Mouse (Mus musculus) macrophage (primary cell): ENCODE results near the gene Calr4. TPM values are rescaled to one million over a fixed set of nuclear protein-coding genes. Genes with fewer than 3 reads are reported as not detected.

Source experiments
- H3K27ac ChIP-seq: fragments of 350-480 bp; formaldehyde crosslinking; 2 replicates; pipeline ENCODE4 v1.9.0; 2021
- H3K36me3 ChIP-seq: fragments of 350-480 bp; formaldehyde crosslinking; 2 replicates; pipeline ENCODE4 v1.9.0; 2021; ENCODE audit errors: inconsistent target
- H3K4me3 ChIP-seq: fragments of 350-480 bp; formaldehyde crosslinking; 2 replicates; pipeline ENCODE4 v1.9.0; 2021; ENCODE audit errors: inconsistent target
- H3K79me2 ChIP-seq: fragments of 350-480 bp; formaldehyde crosslinking; 2 replicates; pipeline ENCODE4 v1.9.0; 2021; ENCODE audit errors: inconsistent target
- WGBS: methylation state at CpG from one replicate; pipeline ENCODE4 v1.1.7; 2026; ENCODE audit warnings: inconsistent platforms; ENCODE audit not compliant: missing documents; 5-methylcytosine and 5-hydroxymethylcytosine counted together
- polyA plus RNA-seq: library from polyadenylated mRNA; stranded (reverse); fragments of 250-400 nt; gene quantifications from 3 replicates; pipeline ENCODE4 v1.2.4, GENCODE M21; 2018; ENCODE audit warnings: inconsistent platforms
- total RNA-seq, 78 experiments: library from RNA; depleted of rRNA; stranded (reverse); fragments of 250-400 nt; gene quantifications; 1 replicate in 9 of 78; 2 replicates in 24 of 78; 3 replicates in 43 of 78; 4 replicates in 2 of 78; pipeline ENCODE4 v1.2.4; 2018; ENCODE audit warnings: inconsistent platforms in 56 of 78

Calr4 gene
- 1 to 10 TPM in 1 of 26 experiments, under 1 TPM in 5, not detected in 20; 0.49 to 1.1 (median 0.75) TPM for total RNA-seq (2018; cell fraction: chromatin; rRNA removed)
- not detected for total RNA-seq (2018; cell fraction: cytosol; rRNA removed)
- total RNA-seq (2018; cell fraction: nucleus; rRNA removed) = under 1 TPM in 3 of 26 experiments, not detected in 23; 0.35 to 0.66 (median 0.48) TPM
- 0.15 TPM in 1 of 3 replicates, not detected in the others for polyA plus RNA-seq

- Histone ChIP-seq H3K36me3 (no peaks in the 10 kb centered on the region), H3K4me3 (no peak within 1 kb of the TSS), H3K79me2 (no peaks in the 10 kb centered on the region), H3K27ac (no peak within 1 kb of the TSS)
- 93% methylated on average over 2 of the region's 2 CpGs for WGBS
These were observed at the start of gene Calr4 for GRCm38 (mm10) chr4:109234185-109234584. Gene Calr4 (plus strand): TSS chr4:109234485.

- Histone ChIP-seq H3K36me3 (no peaks in the 10 kb centered on the region), H3K4me3 (no peak overlapping the region), H3K27ac (no peak overlapping the region), H3K79me2 (peaks cover 100% of the 10 kb centered on the region)
- 92% methylated on average over 8 of the region's 8 CpGs for WGBS
These were observed 48.5 kb upstream of the Calr4 start for GRCm38 (mm10) chr4:109185616-109186405.

GRCm38 (mm10) chr4:109191598-109191997 lies 42.7 kb upstream of the Calr4 start:
- Histone ChIP-seq H3K36me3 (no peaks in the 10 kb centered on the region), H3K27ac (no peak overlapping the region), H3K4me3 (no peak overlapping the region), H3K79me2 (peaks cover 100% of the 10 kb centered on the region)
- WGBS = 90% methylated on average over 10 of the region's 10 CpGs

- Histone ChIP-seq H3K27ac (no peak overlapping the region), H3K36me3 (no peaks in the 10 kb centered on the region), H3K4me3 (no peak overlapping the region), H3K79me2 (peaks cover 100% of the 10 kb centered on the region)
- 94% methylated on average over 5 of the region's 5 CpGs for WGBS
These were observed 40.4 kb upstream of the Calr4 start for GRCm38 (mm10) chr4:109193886-109194285.

- H3K4me3 ChIP-seq = no peak overlapping the region
- 88% methylated on average over 7 of the region's 7 CpGs for WGBS
- no peak overlapping the region for H3K27ac ChIP-seq
- no peaks in the 10 kb centered on the region for H3K36me3 ChIP-seq
- peaks cover 97% of the 10 kb centered on the region for H3K79me2 ChIP-seq
These were observed 38.2 kb upstream of the Calr4 start for GRCm38 (mm10) chr4:109195900-109196629.

GRCm38 (mm10) chr4:109199069-109199468 lies 35.2 kb upstream of the Calr4 start:
- 93% methylated on average over 4 of the region's 4 CpGs for WGBS
- H3K27ac ChIP-seq = peak overlapping the region; percentile 78
- H3K79me2 ChIP-seq = peaks cover 74% of the 10 kb centered on the region
- no peaks in the 10 kb centered on the region for H3K36me3 ChIP-seq
- H3K4me3 ChIP-seq = no peak overlapping the region

GRCm38 (mm10) chr4:109201582-109202424 lies 32.5 kb upstream of the Calr4 start, which contains the start of gene Osbpl9:
Gene Osbpl9 (minus strand): TSS chr4:109202272.
- H3K36me3 ChIP-seq = no peaks in the 10 kb centered on the region
- H3K27ac ChIP-seq = peak within 1 kb of the TSS; percentile 78
- H3K4me3 ChIP-seq = peak within 1 kb of the TSS; percentile 95
- under 1% methylated on average over 52 of the region's 59 CpGs for WGBS
- H3K79me2 ChIP-seq = peaks cover 47% of the 10 kb centered on the region

GRCm38 (mm10) chr4:109203931-109204330 lies 30.4 kb upstream of the Calr4 start:
- peaks cover 26% of the 10 kb centered on the region for H3K79me2 ChIP-seq
- no peaks in the 10 kb centered on the region for H3K36me3 ChIP-seq
- H3K27ac ChIP-seq = peak overlapping the region; percentile 47
- no peak overlapping the region for H3K4me3 ChIP-seq
- 93% methylated on average over 1 of the region's 1 CpGs for WGBS

GRCm38 (mm10) chr4:109204416-109204815 lies 29.9 kb upstream of the Calr4 start:
- Histone ChIP-seq H3K79me2 (peaks cover 22% of the 10 kb centered on the region), H3K36me3 (no peaks in the 10 kb centered on the region), H3K4me3 (no peak overlapping the region), H3K27ac (peak overlapping the region; percentile 47)
- WGBS = 67% methylated on average over 1 of the region's 1 CpGs

- peak overlapping the region; percentile 13; the same call in 1 of the 2 replicates for H3K27ac ChIP-seq
- no peak overlapping the region for H3K4me3 ChIP-seq
- no peaks in the 10 kb centered on the region for H3K79me2 ChIP-seq
- no peaks in the 10 kb centered on the region for H3K36me3 ChIP-seq
- 63% methylated on average over 3 of the region's 5 CpGs for WGBS
These were observed 26.8 kb upstream of the Calr4 start for GRCm38 (mm10) chr4:109207524-109207923.

GRCm38 (mm10) chr4:109210253-109210652 lies 24.0 kb upstream of the Calr4 start:
- Histone ChIP-seq H3K79me2 (no peaks in the 10 kb centered on the region), H3K27ac (0 out of 2 replicates have a peak overlapping the region, but pooled peaks have one; percentile 5), H3K4me3 (no peak overlapping the region), H3K36me3 (no peaks in the 10 kb centered on the region)
- WGBS = 87% methylated on average over 2 of the region's 2 CpGs

- Histone ChIP-seq H3K79me2 (no peaks in the 10 kb centered on the region), H3K36me3 (no peaks in the 10 kb centered on the region), H3K27ac (no peak overlapping the region), H3K4me3 (no peak overlapping the region)
- WGBS = 90% methylated on average over 4 of the region's 4 CpGs
These were observed 23.4 kb upstream of the Calr4 start for GRCm38 (mm10) chr4:109210881-109211280.

GRCm38 (mm10) chr4:109213986-109214385 lies 20.3 kb upstream of the Calr4 start:
- WGBS = 41% methylated on average over 3 of the region's 3 CpGs
- no peaks in the 10 kb centered on the region for H3K79me2 ChIP-seq
- 0 out of 2 replicates have a peak overlapping the region, but pooled peaks have one; percentile 17 for H3K27ac ChIP-seq
- no peaks in the 10 kb centered on the region for H3K36me3 ChIP-seq
- H3K4me3 ChIP-seq = no peak overlapping the region

- 86% methylated on average over 7 of the region's 7 CpGs for WGBS
- Histone ChIP-seq H3K36me3 (no peaks in the 10 kb centered on the region), H3K79me2 (no peaks in the 10 kb centered on the region)
These were observed 16.3 kb upstream of the Calr4 start for GRCm38 (mm10) chr4:109218008-109218407.

More at GRCm38 (mm10) chr4:109218008-109218407, 16.3 kb upstream of the Calr4 start:
- Histone ChIP-seq H3K27ac (no peak overlapping the region), H3K4me3 (no peak overlapping the region)
